In the genomic region with DNA sequence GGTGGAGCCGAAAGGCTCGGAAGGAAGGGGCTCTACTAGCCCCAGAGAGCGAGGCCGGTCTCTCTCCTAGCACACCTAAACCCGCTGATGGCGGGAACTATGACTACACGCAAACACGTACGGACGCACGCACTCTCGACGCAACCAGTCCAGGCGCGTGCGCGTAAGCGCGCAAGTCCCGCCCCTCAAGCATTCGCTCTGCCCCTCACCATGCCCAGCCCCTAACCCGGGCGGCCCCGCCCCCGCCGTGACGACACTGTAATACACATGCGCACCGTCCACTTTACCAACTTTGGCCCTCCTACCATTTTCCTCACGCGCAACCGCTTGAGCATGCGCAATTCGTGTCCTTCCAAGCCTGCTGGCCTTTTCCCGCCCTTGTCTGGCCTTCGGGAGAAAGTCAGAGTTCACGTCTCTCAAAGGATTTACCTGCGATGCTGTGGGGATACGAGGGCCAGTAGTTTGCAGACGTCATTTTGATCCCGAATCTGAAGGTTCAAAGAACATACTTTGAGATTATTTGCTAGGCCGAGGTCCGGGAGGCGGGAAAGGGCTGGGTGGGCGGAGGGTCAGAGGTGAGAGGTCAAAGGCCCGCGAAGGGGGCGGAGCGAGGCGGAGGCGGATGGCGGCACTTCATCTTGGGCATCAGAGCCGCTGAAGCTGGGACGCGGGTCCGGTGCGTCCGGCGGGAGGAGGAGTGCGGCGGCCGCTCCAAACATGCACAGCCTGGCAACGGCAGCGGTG, we compare ENCODE assay signal across 8 mouse cellular contexts. TPM values are rescaled to one million over a fixed set of nuclear protein-coding genes. Genes with fewer than 3 reads are reported as not detected.
DNase-seq lines count a peak whose midpoint lies in the region; ATAC-seq lines count a peak whose summit lies in the region.

Gene Cnot9, plus strand, starts transcription at position 338 of the 744 bp plus-strand sequence.

- peak within 1 kb of the TSS; percentile 93 for H3K9ac ChIP-seq in heart, embryonic 14.5 days (ENCODE audit: low read length)
- H3K9ac ChIP-seq in liver, embryonic 13.5 days = peak within 1 kb of the TSS; percentile 95
- H3K9ac ChIP-seq in stomach, embryonic 16.5 days (ENCODE audit: low read length) = peak within 1 kb of the TSS; percentile 87

- H3K4me3 ChIP-seq in heart, embryonic 14.5 days (ENCODE audit: control insufficient read depth in 1 of 2, insufficient read depth in 1 of 2, low read depth in 1 of 2, low read length in 2 of 2) = peak within 1 kb of the TSS; percentile 85 to 97
- H3K4me3 ChIP-seq in liver, embryonic 13.5 days (replicated peaks) = peak within 1 kb of the TSS; percentile 89
- H3K4me3 ChIP-seq in stomach, embryonic 16.5 days (replicated peaks; ENCODE audit: low read length) = peak within 1 kb of the TSS; percentile 79

- no peaks in the 10 kb centered on the region for H3K9me3 ChIP-seq in heart, embryonic 14.5 days (ENCODE audit: control insufficient read depth, low read length)
- no peaks in the 10 kb centered on the region for H3K9me3 ChIP-seq in liver, embryonic 13.5 days (replicated peaks)
- no peaks in the 10 kb centered on the region for H3K9me3 ChIP-seq in stomach, embryonic 16.5 days (replicated peaks; ENCODE audit: control insufficient read depth, low read length)

- ATAC-seq in CD4-positive, CD25-positive, alpha-beta regulatory T cell, adult 4 months = peak; percentile 96
- ATAC-seq in heart, embryonic 14.5 days (ENCODE audit: insufficient number of reproducible peaks, insufficient read depth, low FRiP score, low read depth) = peak; percentile 100
- peak; percentile 97 for ATAC-seq in liver, embryonic 13.5 days (ENCODE audit: low read depth)
- peak; percentile 100 for ATAC-seq in stomach, embryonic 16.5 days (ENCODE audit: insufficient read depth, low FRiP score)

- peaks cover 0 to 22% of the 10 kb centered on the region in 2 experiments; a peak in 2 of 4 replicates for H3K4me1 ChIP-seq in heart, embryonic 14.5 days (ENCODE audit: control insufficient read depth in 2 of 2, insufficient read depth in 2 of 2, low read length in 2 of 2)
- H3K4me1 ChIP-seq in liver, embryonic 13.5 days (replicated peaks) = peaks cover 61% of the 10 kb centered on the region
- H3K4me1 ChIP-seq in stomach, embryonic 16.5 days (ENCODE audit: control insufficient read depth, insufficient read depth, low read length) = peaks cover 11% of the 10 kb centered on the region

- H3K27me3 ChIP-seq in heart, embryonic 14.5 days (ENCODE audit: control insufficient read depth, insufficient read depth, low read length) = no peaks in the 10 kb centered on the region
- no peaks in the 10 kb centered on the region for H3K27me3 ChIP-seq in liver, embryonic 13.5 days
- H3K27me3 ChIP-seq in stomach, embryonic 16.5 days (ENCODE audit: control insufficient read depth, insufficient read depth, low read length) = no peaks in the 10 kb centered on the region

- H3K27ac ChIP-seq in heart, embryonic 14.5 days (replicated peaks in 1 of 2; ENCODE audit: control insufficient read depth in 1 of 2, insufficient read depth in 1 of 2, low read depth in 2 of 2, low read length in 2 of 2) = peak within 1 kb of the TSS; percentile 82 to 84
- H3K27ac ChIP-seq in liver, embryonic 13.5 days = peak within 1 kb of the TSS; percentile 94
- peak within 1 kb of the TSS; percentile 90 for H3K27ac ChIP-seq in stomach, embryonic 16.5 days (ENCODE audit: low read length)

- peak; percentile 99 for DNase-seq in c-Kit-negative CD71-positive TER-119-positive erythroid progenitor cells, embryonic 14.5 days (ENCODE audit: low read depth, low spot score)
- DNase-seq in fibroblast of lung, adult 2 months (ENCODE audit: low read depth) = peak; percentile 98
- DNase-seq in kidney, postnatal 14 days = peak; percentile 100
- DNase-seq in liver, embryonic 13.5 days = peak; percentile 100
- DNase-seq in neural tube, embryonic 10.5 days (ENCODE audit: extremely low spot score, low spot score) = peak; percentile 100

- peak within 1 kb of the TSS; percentile 77 for H3K4me2 ChIP-seq in heart, embryonic 14.5 days (ENCODE audit: low read length)
- peak within 1 kb of the TSS; percentile 86 for H3K4me2 ChIP-seq in liver, embryonic 13.5 days
- H3K4me2 ChIP-seq in stomach, embryonic 16.5 days (ENCODE audit: low read depth, low read length) = peak within 1 kb of the TSS; percentile 76

- WGBS in heart, embryonic 14.5 days = under 1% methylated on average over 64 of the region's 64 CpGs
- WGBS in liver, embryonic 13.5 days (ENCODE audit: insufficient replicate concordance) = under 1% methylated on average over 64 of the region's 64 CpGs
- 1% methylated on average over 63 of the region's 64 CpGs for WGBS in stomach, embryonic 16.5 days

- H3K36me3 ChIP-seq in heart, embryonic 14.5 days (ENCODE audit: control insufficient read depth, insufficient read depth, low read length) = peaks cover 7% of the 10 kb centered on the region; the same call in 1 of the 2 replicates
- H3K36me3 ChIP-seq in liver, embryonic 13.5 days = peaks cover 8% of the 10 kb centered on the region
- H3K36me3 ChIP-seq in stomach, embryonic 16.5 days (ENCODE audit: control insufficient read depth, insufficient read depth, low read length) = no peaks in the 10 kb centered on the region

RNA-seq across cellular contexts. Expression of gene Cnot9, which starts in this region (rescaled TPM):
- 10 to 100 TPM; 46.3 to 48.5 TPM for polyA plus RNA-seq in CD4-positive, CD25-positive, alpha-beta regulatory T cell, adult 4 months (2017; shearing (Covaris generic))
- 29.9 and 32.6 TPM in 2 replicates for polyA plus RNA-seq in heart, embryonic 14.5 days (2014; fragmentation: Nextera tagmentation; extraction: Ambion mirVana)
- 40.6 and 50.6 TPM in 2 replicates for polyA plus RNA-seq in liver, embryonic 13.5 days (2015; fragmentation: Nextera tagmentation; extraction: Ambion mirVana)
- polyA plus RNA-seq in stomach, embryonic 16.5 days (2015; fragmentation: Nextera tagmentation; extraction: Ambion mirVana) = 45.8 and 46.3 TPM in 2 replicates

Comparison
In these comparisons a context has a peak if more than half of its experiments do, and no peak if none do; other contexts are left out.
1. Peak in every context shown above with its lines: DNase-seq, ATAC-seq, H3K4me3 ChIP-seq and H3K27ac ChIP-seq.